Mouse (Mus musculus): ENCODE results near the gene Ptprm.

Gene Ptprm

DNA sequence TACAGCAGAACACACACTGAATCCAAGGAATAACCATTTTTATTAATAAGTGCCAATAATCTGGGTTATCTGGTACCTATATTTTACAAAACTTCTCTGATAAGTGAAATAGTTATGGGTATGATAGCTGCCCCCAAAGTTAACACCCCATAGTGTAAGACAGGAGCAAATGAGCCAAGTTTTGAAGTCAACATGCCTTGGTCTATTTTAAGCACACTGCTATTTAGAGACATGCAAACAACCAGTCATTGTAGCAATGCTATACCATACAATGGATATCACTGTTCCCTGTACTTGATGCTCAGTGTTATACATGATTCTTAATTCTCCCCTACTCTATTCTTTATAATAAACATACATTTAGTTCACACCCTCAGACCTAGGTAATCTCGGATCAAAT, 366.2 kb downstream of the Ptprm start:
- no peak for DNase-seq (ENCODE audit: low spot score)

DNA sequence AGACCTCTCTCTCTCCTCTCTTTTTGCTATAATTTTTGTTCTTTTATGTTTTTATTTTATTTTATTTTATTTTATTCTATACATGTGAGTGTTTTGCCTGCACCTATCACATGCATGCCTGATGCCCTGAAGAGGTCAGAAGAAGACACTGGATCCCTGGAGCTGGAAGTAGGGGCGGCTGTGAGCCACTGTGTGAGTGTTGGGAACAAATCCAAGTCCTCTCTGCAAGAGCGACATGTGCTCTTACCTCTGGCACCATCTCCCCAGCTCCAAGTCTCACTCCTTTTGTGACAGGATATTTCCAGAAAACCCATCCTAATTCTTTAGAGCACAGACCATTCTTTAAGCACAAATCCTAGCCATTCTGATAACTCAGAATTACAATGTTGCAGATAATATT, 372.6 kb downstream of the Ptprm start:
- DNase-seq (ENCODE audit: low spot score): no peak

DNA sequence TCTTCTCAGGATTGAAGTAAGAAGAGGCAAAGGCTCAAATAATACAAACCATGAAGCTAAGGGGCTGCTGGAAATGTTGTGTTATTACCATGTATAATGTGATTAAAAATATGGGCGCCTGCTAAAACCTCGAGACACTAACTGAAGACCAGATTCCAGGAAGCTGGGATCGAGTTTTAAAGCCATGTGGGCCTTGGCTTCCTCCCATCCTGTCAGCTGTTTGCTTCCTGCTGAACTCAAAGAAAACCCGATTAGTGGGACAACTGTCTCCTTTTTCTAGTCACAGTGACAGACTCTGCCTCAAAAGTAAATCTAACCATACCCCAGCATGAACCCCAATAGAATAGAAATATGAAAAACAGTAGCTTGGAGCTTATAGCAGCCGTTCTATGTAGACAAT, 374.3 kb downstream of the Ptprm start:
- DNase-seq (ENCODE audit: low spot score): no peak

DNA sequence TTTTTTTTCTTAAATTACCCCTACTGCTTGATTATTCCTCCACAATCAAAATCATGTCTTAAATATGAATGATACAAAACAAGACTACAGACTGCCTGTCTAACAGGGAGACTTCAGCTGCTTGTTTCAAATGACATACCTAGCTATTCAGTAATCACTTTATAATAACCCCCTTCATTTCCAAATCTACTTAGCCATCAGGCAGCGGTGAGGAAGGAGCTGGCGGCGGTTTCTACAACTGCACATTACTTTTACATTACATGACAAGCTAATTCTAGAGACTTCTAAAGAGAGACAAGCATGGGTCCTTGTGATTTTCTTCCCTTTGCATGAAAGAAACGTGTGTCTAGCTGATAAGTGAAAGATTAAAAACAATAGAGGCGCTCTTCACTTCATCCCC, 377.8 kb downstream of the Ptprm start:
- DNase-seq (ENCODE audit: low spot score): no peak

DNA sequence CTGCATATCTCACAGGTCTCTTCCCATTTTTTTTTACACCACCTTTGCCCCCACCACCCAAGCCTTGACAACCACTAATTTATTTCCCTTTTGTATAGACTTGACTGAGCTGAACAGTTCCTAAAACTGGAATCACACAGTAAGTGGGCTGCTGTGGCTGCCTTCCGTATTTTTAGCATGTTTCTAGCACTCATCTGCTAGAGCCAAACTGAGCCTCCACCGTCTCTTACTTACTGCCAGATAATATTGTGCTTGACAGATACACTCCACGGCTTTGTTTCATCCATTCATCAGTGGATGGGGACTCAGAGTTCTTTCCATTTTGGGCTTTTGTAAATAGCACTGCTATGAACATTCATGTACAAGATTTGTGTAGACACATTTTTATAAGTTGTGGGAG, 381.3 kb downstream of the Ptprm start:
- peak; percentile 20 for DNase-seq (ENCODE audit: low spot score)

DNA sequence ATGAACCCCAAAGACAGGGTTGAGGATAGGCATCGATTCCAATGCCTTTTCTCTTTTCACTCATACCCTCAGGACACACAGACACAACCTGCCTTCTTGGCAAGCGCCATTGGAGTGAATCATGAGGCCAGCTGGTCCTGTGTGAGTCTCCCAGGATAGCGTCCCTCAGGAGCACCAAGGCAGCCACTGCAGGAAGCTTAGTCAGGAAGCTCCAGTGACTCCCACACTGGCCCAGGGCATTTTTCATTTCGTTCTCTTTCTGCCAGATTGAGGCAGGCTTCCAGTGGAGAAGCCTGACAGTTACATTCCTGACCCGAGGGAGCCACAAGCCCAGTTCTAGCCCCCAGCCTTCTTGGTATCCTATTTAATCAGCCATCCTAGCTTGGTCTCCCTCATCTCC, 393.3 kb downstream of the Ptprm start:
- no peak for DNase-seq (ENCODE audit: low spot score)

DNA sequence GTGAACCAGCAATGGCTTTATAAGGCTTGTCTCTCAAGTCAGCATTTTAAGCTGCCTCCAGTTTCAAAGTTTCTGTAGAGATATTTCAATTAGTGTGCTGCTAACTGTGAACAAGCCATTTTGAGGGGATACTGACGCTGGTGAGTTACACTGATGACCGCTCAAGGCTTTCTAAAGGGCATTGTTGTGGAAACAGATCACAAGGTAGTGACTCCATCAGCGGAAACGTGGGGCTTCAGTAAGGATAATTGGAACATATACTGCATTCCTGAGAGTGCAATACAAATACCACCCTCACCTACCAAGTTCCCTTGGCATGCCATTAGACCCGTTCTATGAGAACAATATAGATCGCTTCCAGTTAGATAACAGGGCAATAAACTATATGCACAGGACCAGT, 393.7 kb downstream of the Ptprm start:
- DNase-seq (ENCODE audit: low spot score): no peak

DNA sequence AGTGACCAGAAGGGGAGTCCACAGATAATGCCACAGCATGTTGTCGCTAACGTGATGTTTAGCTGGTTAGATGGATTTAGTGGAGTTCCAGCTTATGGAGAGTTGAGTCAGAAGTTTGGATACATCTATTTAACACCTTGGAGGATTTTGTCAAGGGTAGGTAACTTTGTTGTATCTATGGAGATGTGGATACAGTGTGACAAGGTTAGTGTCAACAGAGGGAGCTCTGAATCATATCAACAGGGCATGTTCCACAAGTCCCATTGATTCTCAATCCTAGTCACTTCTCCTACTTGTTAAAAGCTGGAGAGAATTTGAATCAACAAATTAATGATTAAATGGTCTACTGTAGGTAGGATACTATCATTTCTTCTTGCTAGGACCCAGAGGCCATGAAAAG, 394.4 kb downstream of the Ptprm start:
- no peak for DNase-seq (ENCODE audit: low spot score)

DNA sequence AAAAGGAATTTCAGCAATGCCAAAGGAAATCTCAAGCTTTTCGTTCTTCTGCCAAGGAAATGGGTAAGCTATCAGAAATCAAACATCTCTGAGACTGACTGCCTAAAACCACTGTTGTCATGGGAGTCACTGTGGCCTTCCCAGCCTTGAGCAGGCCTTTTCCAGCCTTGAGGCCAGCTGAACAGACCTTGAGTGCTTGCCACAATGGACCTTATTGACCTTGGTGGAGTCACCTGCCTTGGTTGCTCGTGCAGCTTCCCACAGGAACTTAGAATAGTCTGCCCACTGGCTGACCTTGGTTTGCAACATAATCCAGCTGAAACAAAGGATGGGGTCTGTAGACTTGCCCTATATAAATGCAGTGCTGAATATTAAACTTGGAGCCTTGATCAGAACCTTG, 395.5 kb downstream of the Ptprm start:
- no peak for DNase-seq (ENCODE audit: low spot score)

DNA sequence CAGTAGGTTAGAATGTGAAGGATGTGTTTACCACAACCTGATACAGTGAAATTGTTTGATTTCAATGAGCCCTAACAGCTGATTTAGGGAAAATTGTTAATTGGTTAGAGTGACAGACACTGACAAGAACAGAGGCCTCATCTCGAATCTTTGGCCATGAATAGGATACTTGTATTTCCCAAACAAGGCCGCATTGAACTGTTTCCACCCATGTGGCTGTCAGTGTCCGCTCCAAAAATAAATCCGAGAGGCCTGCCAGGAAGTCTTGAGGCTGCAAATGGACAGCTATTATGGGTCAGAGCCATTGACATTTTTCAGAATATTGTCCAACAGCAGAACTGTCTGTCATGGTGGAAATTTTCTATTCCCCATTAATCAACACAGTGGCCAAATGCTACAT, 409.8 kb downstream of the Ptprm start:
- peak; percentile 27 for DNase-seq (ENCODE audit: low spot score)

DNA sequence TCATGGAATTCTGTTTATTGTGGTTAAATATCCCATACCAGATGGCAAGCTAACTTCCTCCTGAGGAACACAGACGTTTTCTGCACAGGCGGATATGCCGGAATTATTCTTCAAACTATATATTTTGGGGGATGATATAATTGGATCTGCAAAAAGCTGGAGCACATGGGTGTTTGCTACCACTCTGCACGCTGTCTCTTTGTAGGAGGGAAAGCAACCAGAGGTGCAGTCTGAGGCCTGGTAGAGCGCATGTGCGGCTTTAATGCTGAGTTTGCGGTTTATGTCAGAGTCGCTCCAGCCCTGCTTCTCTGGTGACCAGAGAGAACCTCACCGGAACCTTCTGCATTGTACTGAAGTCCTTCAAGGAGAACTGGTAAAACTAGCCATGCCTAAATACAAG, 410.7 kb downstream of the Ptprm start:
- no peak for DNase-seq (ENCODE audit: low spot score)

DNA sequence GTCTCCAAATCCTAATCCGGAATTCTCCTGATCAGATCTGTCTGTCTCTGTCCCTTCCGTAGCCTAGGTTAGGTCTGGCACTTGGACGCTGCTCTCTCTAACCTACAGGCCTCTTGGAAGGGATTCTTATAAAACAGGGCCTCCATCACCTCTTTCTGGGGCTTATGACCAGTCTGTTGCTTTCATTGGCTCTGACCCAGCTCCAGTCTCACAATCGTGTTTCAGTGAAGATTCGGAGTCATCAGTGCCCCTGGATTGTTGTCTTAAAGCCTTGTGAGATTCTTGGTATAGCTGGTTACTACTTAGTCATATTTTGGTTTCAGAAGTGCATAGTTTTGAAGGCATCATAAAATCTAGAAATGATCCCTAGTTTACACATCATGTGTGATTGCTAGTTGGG, 428.6 kb downstream of the Ptprm start:
- no peak for DNase-seq (ENCODE audit: low spot score)

DNA sequence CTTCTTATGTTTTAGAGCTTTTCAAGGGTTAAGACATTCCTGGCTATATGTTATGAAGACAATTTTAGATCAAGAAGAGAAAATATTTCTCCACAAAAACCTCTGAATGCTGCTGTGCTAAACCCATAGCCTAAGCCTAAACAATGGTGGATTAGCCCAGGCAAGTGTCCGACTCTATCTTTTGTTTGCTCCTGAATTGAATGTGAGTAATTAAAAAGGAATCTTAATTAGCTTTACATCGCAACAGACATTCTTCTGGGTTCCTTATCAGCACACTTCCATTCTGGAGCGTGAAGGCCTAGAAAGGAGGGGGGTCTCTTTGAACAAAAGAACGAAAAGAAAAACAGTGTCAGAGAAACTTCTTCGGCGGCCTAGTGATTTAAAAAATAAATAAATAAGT, 439.6 kb downstream of the Ptprm start:
- no peak for DNase-seq (ENCODE audit: low spot score)

DNA sequence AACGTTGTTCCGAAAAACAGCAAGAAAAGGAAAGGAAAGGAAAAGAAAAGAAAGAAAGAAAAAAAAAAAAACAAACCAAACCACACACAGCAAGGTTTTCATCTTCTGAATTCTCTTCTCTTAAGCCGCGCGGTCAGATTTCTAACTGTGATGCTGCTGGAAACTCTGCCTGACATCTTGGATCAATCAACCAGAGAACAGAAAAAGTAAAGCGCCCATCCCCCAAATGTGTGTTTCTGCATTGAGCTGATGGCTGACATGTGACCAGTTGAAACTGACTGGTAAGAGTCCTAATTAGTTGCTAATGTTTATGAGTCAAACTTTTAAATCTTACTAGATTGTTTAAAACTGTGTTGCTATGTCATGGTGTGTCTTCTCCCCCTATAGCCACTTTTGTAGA, 441.7 kb downstream of the Ptprm start:
- no peak for DNase-seq (ENCODE audit: low spot score)

DNA sequence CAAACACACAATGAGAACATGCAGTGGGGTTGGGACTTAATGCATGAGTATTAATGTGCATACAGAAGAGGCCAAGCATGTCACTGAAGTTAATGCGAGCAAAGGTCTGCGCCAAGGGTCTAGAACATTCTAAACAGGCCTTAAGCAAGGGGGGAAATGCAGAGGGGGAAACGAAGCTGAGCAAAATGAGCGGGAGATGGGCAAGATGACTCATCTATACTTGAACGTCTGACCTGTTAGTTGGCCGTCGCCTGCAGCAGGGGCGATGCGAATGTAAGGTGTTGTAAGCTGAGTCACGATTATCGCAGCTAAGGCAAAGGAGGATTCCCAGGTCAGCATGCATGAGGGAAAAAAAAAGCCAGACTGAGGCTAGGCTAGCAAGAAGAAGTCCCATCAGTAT, 442.1 kb downstream of the Ptprm start:
- DNase-seq (ENCODE audit: low spot score): no peak

DNA sequence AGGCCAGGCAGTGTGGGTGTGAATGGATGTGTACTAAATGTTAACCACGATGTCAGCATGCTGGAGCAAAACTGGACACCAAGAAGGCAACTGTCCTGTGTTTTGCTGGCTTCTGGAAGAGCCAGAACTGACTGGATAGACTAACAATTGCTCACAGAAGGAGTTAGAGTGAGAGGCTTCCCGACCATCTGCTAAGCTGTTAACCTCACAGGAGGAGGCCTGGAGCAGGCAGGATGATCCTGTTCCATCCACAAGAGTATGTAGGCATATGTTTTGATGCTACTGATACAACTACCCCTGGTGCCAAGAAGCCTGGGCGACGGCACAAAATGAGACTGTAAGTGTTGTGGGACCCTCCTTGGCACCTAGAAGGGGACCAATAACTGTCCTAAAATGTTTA, 444.4 kb downstream of the Ptprm start:
- no peak for DNase-seq (ENCODE audit: low spot score)

DNA sequence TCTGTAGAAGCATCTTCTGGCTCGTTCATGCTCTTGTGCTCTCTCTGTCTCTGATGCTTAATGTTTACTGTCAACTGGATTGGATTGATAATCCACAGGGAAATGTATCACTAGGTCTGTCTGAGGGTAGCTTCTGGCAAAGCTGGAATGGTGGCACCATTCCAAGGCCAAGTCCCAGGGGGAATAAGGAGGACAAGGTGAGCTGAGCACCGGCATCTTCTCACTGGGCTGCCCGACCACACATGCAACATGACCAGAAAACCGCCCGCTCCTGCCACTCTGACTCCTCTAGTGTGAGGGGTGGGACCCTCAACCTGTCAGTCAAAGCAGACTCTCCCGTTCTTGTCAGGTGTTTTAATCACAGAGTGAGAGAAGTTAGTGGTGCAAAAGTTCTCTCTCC, 445.3 kb downstream of the Ptprm start:
- no peak for DNase-seq (ENCODE audit: low spot score)

DNA sequence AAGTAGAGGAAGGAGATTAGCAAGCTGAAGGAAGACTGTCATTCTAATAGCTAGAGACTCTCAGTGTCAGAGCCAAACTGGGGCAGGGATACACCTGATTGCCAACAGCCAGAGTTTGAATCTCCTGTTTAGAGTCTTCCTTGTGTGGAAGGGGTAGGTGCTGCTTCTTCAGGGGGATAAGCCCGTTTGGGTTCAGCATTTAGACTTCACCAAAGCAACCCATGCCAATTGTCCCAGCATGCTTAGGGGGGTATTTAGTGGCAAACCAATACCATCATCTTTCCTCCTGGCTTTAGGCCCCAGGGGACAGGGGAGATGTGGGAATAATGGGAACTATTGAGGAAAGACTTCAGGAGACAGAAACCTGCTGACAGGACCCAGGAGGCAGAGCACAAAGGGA, 460.1 kb downstream of the Ptprm start:
- no peak for DNase-seq (ENCODE audit: low spot score)

DNA sequence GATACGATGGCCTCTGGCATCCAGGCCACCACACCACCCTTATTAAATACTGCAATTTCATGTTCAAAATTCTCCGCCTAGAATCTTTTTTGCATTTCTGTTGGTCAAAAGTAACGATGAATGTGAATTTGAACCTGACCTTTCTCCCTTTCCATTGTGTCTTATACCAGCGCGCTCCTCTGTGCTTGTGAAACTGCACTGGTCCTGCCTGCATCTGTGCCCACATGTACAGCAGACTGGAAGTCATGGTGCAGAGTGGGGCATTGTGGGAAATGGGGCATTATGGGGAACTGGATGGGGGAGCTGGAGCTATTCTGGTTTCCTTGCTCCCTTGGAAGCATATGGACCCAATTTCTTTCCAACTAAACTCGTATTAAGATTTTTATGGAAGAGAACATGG, 462.3 kb downstream of the Ptprm start:
- no peak for DNase-seq (ENCODE audit: low spot score)

DNA sequence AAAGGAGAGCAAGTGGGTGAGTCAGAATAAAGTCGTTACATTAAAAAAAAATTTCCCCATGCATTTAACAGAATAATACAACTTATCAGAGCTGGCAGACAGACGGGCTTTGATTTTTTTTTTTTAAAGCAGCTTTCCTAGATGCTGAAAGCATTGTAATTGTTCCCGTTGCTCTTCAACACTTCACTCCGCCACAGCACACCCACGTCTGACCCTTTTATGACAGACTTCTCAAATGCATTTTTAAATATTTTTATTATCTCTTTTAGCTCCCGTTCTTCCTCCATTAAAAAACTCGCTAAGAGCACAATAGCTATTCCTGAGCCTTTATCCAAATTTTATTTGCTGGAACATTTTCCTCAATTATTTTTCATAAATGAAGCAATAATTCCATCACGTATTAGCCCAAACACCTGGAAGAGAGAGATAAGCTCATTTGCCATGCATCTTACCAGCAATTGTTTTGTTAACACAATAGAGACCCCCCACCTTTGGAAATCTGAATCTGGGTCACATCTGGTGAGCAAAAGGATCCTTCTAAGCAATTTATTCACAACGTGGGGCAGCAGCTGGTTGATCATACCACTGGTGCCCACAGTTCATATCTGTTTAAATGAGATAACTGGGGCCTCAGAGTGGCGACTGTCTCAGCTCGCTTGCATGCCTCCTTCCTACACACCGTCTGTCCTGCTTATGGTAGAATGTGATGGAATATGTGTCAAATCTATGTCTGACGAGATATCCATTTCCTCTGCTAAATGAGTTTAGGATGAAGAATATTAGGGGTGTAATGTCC, 463.0 kb downstream of the Ptprm start:
- no peak for DNase-seq (ENCODE audit: low spot score)

DNA sequence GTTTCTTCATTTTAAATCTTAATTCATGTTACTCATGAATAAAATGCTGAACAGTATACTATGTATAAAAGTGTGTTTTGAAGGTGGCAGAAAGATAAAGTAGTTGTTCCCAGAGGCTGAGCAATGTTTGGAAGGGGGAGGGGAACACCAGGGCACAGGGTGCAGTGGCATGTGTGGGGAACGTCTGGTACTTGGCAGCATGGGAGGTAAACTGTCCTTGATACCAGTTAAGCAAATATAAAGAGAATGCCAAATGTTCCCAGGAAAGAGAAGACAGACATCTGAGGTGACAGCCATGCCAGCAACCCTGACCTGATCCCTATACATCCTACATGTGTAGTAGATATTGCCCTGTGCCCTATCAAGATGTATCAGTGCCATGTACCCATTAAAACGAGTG, 472.0 kb downstream of the Ptprm start:
- no peak for DNase-seq (ENCODE audit: low spot score)

DNA sequence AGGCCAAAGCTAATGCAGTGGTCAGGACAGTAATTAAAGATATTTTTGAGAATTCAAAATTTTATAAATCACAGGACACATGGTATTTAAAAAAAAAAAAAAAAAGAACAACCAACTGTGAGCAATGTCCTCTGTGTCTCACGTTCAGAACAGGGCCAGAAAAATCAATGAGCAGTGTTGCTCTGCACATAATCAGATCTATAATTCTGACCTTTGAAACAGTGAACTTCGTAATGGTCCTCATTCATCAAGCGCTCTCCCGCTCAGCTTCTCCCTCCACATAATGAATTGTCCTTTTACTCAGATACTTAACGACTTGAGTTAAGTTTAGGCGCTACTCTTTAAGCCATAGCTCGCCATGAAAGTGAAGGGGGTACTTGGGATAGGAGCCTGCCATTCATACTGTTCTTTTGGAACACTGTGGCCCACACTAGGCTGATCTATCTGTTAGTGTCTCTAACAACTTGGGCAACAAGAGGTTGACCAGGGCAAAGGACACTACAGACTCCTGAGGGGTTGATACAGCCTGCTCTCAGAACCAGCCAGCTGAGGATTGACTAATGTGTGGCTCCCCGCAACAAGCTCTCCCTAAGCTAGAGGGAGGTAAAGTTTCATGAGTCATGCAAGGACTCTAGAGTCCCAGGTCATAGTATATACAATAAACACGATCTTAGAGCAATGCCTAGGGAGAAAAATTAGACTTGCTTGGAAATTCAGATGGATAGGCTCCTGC, 473.1 kb downstream of the Ptprm start:
- no peak for DNase-seq (ENCODE audit: low spot score)

DNA sequence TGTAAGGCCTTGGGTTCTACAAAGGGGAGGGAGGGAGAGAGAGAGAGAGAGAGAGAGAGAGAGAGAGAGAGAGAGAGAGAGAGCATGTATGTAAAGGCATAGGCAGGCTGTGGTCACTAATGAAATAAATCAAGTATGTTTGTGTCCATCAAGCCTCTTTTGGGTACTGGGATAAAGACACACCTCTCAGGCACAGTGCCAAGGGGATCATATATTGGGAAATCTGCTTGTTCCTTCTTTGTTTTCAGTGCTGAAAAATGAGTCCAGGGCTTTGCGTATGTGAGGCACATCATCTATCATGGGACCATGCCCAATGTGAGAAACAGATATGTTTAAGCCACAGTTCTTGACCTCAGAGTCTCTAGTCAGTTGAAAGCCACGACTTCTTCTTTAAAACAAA, 475.1 kb downstream of the Ptprm start:
- no peak for DNase-seq (ENCODE audit: low spot score)

DNA sequence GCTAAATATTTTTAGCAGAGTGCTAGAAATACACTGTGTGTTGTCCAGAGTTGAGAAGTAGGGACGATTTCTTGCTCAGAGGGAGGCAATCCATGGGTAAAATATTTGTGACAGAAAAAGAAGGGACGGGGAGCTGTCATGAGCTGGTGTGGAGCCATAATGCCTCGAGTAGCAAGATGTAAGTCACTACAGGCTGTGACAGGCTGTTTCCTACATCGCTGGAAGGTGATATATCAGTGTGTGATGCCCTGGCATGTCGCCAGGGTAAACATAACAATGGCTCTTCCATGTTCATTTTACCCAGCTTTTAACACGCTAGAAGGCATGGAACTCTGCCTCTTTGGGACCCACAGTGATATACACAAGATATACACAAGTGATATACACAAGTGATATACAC, 476.7 kb downstream of the Ptprm start:
- DNase-seq (ENCODE audit: low spot score): no peak
